Mouse (Mus musculus) left cerebral cortex, adult 2 months (tissue): Measurements from ENCODE around the gene Gpr155. TPM values are rescaled to one million over a fixed set of nuclear protein-coding genes. Genes with fewer than 3 reads are reported as not detected.

ENCODE experiments used
- DNase-seq, 2 experiments: peaks; one replicate each; pipeline ENCODE4 v3.0.0; 2021 to 2022; ENCODE audit warnings: low spot score in 2 of 2, mixed read lengths in 1 of 2; ENCODE audit errors: extremely low spot score in 1 of 2
- H3K27ac ChIP-seq: fragments of 200-600 bp; 2 replicates; pipeline ENCODE4 v1.8.1; 2022
- H3K4me3 ChIP-seq: fragments of 200-600 bp; 2 replicates; pipeline ENCODE4 v1.8.1; 2022
- CTCF ChIP-seq: fragments of 200-600 bp; IDR thresholded peaks from 2 replicates; pipeline ENCODE4 v1.8.1; 2022; ENCODE audit warnings: antibody characterized with exemption, mild to moderate bottlenecking, moderate library complexity
- intact Hi-C: fragments of 180-260 bp; cut with DNase I; formaldehyde crosslinking; loops from one replicate; pipeline ENCODE4 v1.15.1; 2025
- total RNA-seq, 2 experiments: library from RNA; stranded (reverse); gene quantifications; 2 replicates each; pipeline ENCODE4 v1.2.3; 2021

The Gpr155 gene
- total RNA-seq, 2 experiments from 2014 or later = 32.1 to 32.9 TPM

DNA sequence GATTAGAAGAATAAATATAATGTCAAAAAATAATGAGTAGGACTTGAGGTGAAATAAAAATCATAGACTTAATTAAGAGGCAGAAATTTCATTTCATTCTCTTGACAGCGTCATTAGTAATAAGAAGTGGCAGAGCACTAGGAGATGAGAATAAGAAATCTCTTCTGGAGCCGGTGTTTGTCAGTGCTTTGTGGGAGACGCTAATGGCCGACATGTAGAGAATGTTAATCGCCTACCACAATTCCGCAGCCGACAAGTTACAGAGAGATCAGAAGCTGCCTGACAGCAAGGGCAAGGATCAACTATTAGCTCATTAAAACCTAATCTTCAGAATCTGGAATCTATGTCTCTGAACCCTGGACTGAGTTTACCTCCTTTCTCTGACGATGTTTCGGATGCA is 38.6 kb downstream of the Gpr155 start:
- no peak overlapping the region for H3K4me3 ChIP-seq
- no peak for TF ChIP-seq CTCF
- no peak for DNase-seq
- H3K27ac ChIP-seq = peak overlapping the region; percentile 7; the same call in 1 of the 2 replicates
- intact Hi-C loops = no loop called here

- Histone ChIP-seq H3K27ac (peak overlapping the region; percentile 1; the same call in 1 of the 2 replicates), H3K4me3 (no peak overlapping the region)
- no peak for DNase-seq
- intact Hi-C loops = no loop called here
- TF ChIP-seq CTCF = no peak
Observed at GRCm38 (mm10) chr2:73347136-73347535, 39.2 kb downstream of the Gpr155 start.

- peak; percentile 23 to 28 for DNase-seq
- H3K27ac ChIP-seq = peak overlapping the region; percentile 53
- intact Hi-C loops = no loop called here
- no peak for TF ChIP-seq CTCF
- H3K4me3 ChIP-seq = no peak overlapping the region
Observed at GRCm38 (mm10) chr2:73346345-73347086, 39.9 kb downstream of the Gpr155 start.

DNA sequence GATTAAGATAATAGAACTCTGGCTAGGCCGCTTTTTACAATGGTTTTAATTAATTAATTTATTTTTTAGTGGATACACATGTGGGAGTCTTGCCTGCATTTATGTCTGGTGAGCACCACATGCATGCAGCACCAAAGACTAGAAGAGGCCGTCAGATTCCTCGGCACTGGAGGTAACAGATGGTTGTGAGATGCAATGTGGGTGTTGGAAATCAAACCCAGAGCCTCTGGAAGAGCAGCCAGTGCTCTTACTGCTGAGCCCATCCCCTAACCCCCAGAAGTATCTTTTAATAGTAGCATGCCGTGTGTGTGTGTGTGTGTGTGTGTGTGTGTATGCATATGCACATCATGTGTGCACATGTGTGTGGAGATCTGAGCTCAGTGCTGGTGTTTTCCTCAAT is 41.2 kb downstream of the Gpr155 start:
- H3K27ac ChIP-seq = peak overlapping the region; percentile 53; the same call in 1 of the 2 replicates
- no peak overlapping the region for H3K4me3 ChIP-seq
- intact Hi-C loops = no loop called here
- no peak for DNase-seq
- TF ChIP-seq CTCF = no peak

GRCm38 (mm10) chr2:73343701-73344100 is 42.7 kb downstream of the Gpr155 start:
- intact Hi-C loops = no loop called here
- no peak overlapping the region for H3K27ac ChIP-seq
- no peak overlapping the region for H3K4me3 ChIP-seq
- no peak for TF ChIP-seq CTCF
- DNase-seq = no peak

- no peak for DNase-seq
- no peak for TF ChIP-seq CTCF
- intact Hi-C loops = no loop called here
Observed at GRCm38 (mm10) chr2:73338415-73338814, 48.0 kb downstream of the Gpr155 start.

GRCm38 (mm10) chr2:73335949-73336348 is 50.4 kb downstream of the Gpr155 start:
- intact Hi-C loops = no loop called here
- Histone ChIP-seq H3K4me3 (no peak overlapping the region), H3K27ac (no peak overlapping the region)
- no peak for DNase-seq
- no peak for TF ChIP-seq CTCF

More at GRCm38 (mm10) chr2:73338415-73338814, 48.0 kb downstream of the Gpr155 start:
- Histone ChIP-seq H3K4me3 (no peak overlapping the region), H3K27ac (no peak overlapping the region)

DNA sequence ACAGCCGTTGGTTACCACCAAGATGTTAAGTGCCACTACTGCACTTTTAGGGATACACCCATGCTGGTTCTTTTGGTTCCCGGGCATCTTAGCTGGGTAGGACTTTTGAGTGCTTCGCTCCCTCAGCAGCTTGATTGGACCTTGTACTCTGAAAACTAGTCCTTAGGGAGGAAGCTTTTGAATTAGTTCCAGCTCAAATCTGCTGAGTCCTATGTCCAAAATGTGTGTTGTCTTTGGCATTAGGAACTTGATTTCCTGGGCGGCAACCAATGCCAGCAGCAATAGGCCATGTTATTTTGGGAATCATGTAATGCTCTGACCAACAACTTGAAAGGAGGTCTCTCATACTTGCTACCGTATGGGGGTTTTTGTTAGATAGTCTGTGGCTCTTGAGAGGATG is 60.5 kb downstream of the Gpr155 start:
- Histone ChIP-seq H3K27ac (no peak overlapping the region), H3K4me3 (no peak overlapping the region)
- TF ChIP-seq CTCF = no peak
- intact Hi-C loops = no loop called here
- no peak for DNase-seq

GRCm38 (mm10) chr2:73322991-73323390 is 63.4 kb downstream of the Gpr155 start:
- no peak for TF ChIP-seq CTCF
- Histone ChIP-seq H3K4me3 (no peak overlapping the region), H3K27ac (no peak overlapping the region)
- intact Hi-C loops = loop anchor here (5.0 kb wide), 1 partner anchor 39 kb away; no protein-coding TSS in a partner anchor
- no peak for DNase-seq

DNA sequence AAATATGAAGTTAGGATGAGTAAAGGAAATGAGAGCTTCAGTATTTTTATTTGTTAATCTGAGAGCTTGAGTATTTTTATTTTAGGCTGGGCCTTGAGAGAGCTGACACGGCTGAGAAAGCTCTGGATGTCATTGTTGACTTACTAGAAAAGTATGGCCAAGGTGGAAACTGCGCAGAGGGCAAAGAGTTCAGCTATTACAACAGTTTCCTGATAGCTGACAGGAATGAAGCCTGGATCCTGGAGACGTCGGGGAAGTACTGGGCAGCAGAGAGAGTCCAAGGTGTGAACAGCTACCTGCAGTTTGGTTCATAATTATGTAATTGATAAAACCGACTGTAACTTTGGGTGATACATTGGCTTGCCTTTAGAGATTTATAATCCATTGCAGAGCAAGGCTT is 67.2 kb downstream of the Gpr155 start:
- intact Hi-C loops = no loop called here

GRCm38 (mm10) chr2:73317426-73317825 is 68.9 kb downstream of the Gpr155 start:
- intact Hi-C loops = no loop called here
- Histone ChIP-seq H3K27ac (no peak overlapping the region), H3K4me3 (no peak overlapping the region)
- TF ChIP-seq CTCF = no peak
- no peak for DNase-seq

More for the DNA sequence above, 67.2 kb downstream of the Gpr155 start:
- Histone ChIP-seq H3K4me3 (no peak overlapping the region), H3K27ac (no peak overlapping the region)
- DNase-seq = no peak
- no peak for TF ChIP-seq CTCF

DNA sequence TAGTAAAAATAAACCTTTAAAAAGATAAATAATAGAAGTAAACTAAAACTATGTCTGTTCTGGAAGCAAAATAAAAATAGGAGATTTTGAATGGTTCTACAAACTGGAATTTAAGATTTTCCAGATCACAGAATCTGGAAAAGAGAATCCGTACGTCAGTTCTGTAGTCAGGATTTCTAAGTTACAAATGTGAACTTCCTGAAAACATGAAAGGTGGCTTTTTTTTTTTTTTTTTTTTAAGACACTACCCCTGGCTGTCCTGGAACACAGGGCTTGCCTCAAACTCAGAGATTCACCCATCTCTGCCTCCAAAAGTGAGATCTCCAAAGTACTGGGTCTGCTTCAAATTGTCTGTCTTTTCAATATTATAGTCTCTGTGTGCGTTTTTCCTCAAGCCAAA is 72.1 kb downstream of the Gpr155 start:
- DNase-seq = no peak
- no peak overlapping the region for H3K4me3 ChIP-seq
- no peak for TF ChIP-seq CTCF
- H3K27ac ChIP-seq = no peak overlapping the region
- intact Hi-C loops = loop anchor here (5.0 kb wide), 1 partner anchor 88 kb away; no protein-coding TSS in a partner anchor

DNA sequence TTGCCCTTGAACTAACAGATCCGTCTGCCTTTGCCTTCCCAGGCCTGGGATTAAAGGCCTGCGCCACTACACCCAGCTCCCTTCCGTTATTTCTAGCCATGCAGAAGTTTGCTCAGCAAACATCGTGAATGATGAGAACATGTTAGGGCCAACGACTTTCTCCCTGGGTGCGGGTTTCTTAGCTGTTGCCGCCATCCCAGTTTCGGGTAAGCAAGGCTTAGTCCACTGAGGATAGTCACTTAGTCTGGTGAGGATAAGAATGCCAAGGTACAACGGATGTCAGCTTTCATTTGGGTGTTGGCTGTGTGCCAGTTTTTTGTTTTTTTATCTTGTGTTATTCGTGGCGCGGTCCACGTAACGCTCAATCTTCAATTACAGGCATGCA is 73.3 kb downstream of the Gpr155 start:
- peak in 1 of 2 experiments; percentile 26 for DNase-seq
- no peak for TF ChIP-seq CTCF
- Histone ChIP-seq H3K27ac (peak overlapping the region; percentile 94), H3K4me3 (peak overlapping the region; percentile 94)
- intact Hi-C loops = loop anchor here (2.0 to 5.0 kb wide), 2 partner anchors 74 to 89 kb away; partner anchors contain the start of gene Gpr155
